Mouse (Mus musculus): ENCODE results near the gene C77080. TPM values are rescaled to one million over a fixed set of nuclear protein-coding genes. Genes with fewer than 3 reads are reported as not detected.

C77080 gene
- polyA plus RNA-seq, 1 experiment from 2014 or later, result 0.85 TPM

- WGBS (ENCODE audit: insufficient replicate concordance), result 63% methylated on average over 16 of the region's 16 CpGs
Measured at GRCm38 (mm10) chr4:129293702-129294101, 32.5 kb upstream of the C77080 start.

DNA sequence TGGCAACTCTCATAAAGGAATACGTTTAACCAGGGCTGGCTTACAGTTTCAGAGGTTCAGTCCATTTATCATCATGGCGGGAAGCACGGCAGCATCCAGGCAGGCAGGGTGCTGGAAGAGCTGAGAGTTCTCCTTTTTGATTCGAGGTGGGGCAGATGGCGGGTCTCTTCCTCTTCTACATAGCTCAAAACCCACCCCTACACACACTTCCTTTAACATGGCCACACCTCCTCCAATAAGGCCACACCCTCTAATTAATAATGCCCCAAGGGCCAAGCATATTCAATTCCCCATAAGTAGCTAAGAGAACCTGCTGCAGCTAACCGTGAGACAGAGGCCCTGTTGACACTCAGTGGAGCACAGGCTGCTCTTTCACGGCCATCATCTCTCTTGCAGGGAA lies 31.6 kb upstream of the C77080 start:
- no peak overlapping the region for H3K9ac ChIP-seq (ENCODE audit: low read depth, low read length)
- H3K27ac ChIP-seq (ENCODE audit: low read length), result no peak overlapping the region
- WGBS (ENCODE audit: insufficient replicate concordance), result 53% methylated on average over 7 of the region's 7 CpGs
- ATAC-seq (ENCODE audit: low read depth), result no peak
- no peak overlapping the region for H3K4me3 ChIP-seq (ENCODE audit: low read depth, low read length)
- peaks cover 9% of the 10 kb centered on the region for H3K27me3 ChIP-seq (ENCODE audit: control insufficient read depth, insufficient read depth, low read depth, low read length)
- H3K36me3 ChIP-seq (ENCODE audit: control insufficient read depth, insufficient read depth), result no peaks in the 10 kb centered on the region
- H3K4me2 ChIP-seq (ENCODE audit: low read depth, low read length), result no peak overlapping the region
- no peaks in the 10 kb centered on the region for H3K9me3 ChIP-seq (replicated peaks; ENCODE audit: control insufficient read depth, low read length)
- peaks cover 12% of the 10 kb centered on the region for H3K4me1 ChIP-seq (ENCODE audit: control insufficient read depth, low read depth, low read length)

More at GRCm38 (mm10) chr4:129293702-129294101, 32.5 kb upstream of the C77080 start:
- no peak for ATAC-seq (ENCODE audit: low read depth)
- Histone ChIP-seq H3K9me3 (replicated peaks; ENCODE audit: control insufficient read depth, low read length) (no peaks in the 10 kb centered on the region), H3K4me1 (ENCODE audit: control insufficient read depth, low read depth, low read length) (peaks cover 12% of the 10 kb centered on the region), H3K4me2 (ENCODE audit: low read depth, low read length) (no peak overlapping the region), H3K4me3 (ENCODE audit: low read depth, low read length) (no peak overlapping the region), H3K36me3 (ENCODE audit: control insufficient read depth, insufficient read depth) (no peaks in the 10 kb centered on the region), H3K27ac (ENCODE audit: low read length) (no peak overlapping the region), H3K9ac (ENCODE audit: low read depth, low read length) (no peak overlapping the region), H3K27me3 (ENCODE audit: control insufficient read depth, insufficient read depth, low read depth, low read length) (peaks cover under 1% of the 10 kb centered on the region)

DNA sequence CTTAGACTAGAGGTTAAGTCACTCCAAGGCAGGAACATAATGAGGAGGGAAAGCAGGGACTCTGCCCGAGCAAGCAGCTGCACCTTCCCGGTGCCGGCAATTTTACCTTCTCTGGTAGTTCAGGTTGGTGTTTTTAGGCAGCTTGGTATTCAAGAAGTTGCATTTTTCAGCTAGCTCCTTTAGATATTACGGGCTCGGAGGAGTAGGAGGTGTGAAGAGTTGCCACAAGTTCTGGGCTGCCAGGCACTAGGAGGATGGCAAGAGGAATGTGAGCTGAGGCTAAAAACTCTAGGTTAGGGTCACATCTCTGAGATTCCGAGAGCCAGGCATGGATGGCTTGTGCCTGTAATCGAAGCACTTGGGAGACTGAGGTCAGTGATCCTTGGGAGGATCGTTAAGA lies 28.5 kb upstream of the C77080 start:
- no peak overlapping the region for H3K9ac ChIP-seq (ENCODE audit: low read depth, low read length)
- H3K27ac ChIP-seq (ENCODE audit: low read length), result no peak overlapping the region
- no peaks in the 10 kb centered on the region for H3K36me3 ChIP-seq (ENCODE audit: control insufficient read depth, insufficient read depth)
- ATAC-seq (ENCODE audit: low read depth), result no peak
- peaks cover 34% of the 10 kb centered on the region for H3K27me3 ChIP-seq (ENCODE audit: control insufficient read depth, insufficient read depth, low read depth, low read length)
- 72% methylated on average over 8 of the region's 8 CpGs for WGBS (ENCODE audit: insufficient replicate concordance)
- H3K4me1 ChIP-seq (ENCODE audit: control insufficient read depth, low read depth, low read length), result peaks cover 10% of the 10 kb centered on the region
- no peak overlapping the region for H3K4me2 ChIP-seq (ENCODE audit: low read depth, low read length)
- no peak overlapping the region for H3K4me3 ChIP-seq (ENCODE audit: low read depth, low read length)
- H3K9me3 ChIP-seq (replicated peaks; ENCODE audit: control insufficient read depth, low read length), result no peaks in the 10 kb centered on the region

DNA sequence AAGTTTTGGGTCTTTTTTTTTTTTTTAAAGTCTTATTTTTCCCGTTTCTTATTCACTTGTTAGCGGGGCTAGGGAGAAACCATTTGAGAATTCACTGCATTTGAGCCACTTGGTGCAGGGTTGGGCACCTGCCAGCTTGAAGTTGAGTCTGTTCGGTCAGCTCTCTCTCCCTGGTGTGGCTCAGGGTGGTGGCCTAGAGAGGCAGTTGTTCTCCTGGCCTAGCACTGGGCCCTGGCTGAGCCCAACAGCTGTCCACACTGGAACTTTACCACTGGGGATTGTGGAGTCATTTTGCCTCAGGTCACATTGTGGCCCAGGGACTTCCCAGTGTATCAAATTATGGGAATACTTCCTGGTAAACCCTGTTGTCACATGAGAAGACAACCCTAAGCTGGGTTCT lies 26.9 kb upstream of the C77080 start:
- Histone ChIP-seq H3K27ac (ENCODE audit: low read length) (no peak overlapping the region), H3K4me1 (ENCODE audit: control insufficient read depth, low read depth, low read length) (peaks cover 10% of the 10 kb centered on the region), H3K4me3 (ENCODE audit: low read depth, low read length) (no peak overlapping the region), H3K36me3 (ENCODE audit: control insufficient read depth, insufficient read depth) (no peaks in the 10 kb centered on the region), H3K4me2 (ENCODE audit: low read depth, low read length) (peak overlapping the region; percentile 83; the same call in 1 of the 2 replicates), H3K27me3 (ENCODE audit: control insufficient read depth, insufficient read depth, low read depth, low read length) (peaks cover 36% of the 10 kb centered on the region), H3K9ac (ENCODE audit: low read depth, low read length) (no peak overlapping the region), H3K9me3 (replicated peaks; ENCODE audit: control insufficient read depth, low read length) (no peaks in the 10 kb centered on the region)
- no peak for ATAC-seq (ENCODE audit: low read depth)
- 49% methylated on average over 3 of the region's 3 CpGs for WGBS (ENCODE audit: insufficient replicate concordance)

DNA sequence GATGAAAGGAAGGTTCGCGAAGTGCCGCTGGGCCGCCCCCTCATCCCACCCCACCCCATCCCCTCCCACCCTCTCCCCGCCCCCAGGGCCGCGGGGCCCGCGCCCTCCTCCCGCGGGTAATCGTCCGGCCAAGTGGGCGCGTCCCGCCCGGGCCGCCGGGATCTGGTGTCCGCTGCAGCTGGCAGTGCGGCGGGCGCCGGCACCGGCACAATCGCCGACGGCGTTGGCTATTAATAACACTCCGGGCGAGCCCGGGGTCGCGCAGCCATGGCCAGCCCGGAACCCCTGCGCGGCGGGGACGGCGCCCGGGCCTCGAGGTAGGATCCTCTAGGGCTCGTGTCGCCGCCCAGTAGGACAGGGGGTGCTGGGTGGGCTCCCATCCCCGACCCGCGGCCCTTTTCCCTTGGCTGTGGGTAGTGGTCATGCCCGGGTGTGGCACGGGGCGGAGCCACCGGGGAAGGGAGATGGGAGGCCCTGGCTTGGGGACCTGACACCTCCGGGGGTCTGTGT lies 26.3 kb upstream of the C77080 start, which contains the start of gene Sync:
Gene Sync (plus strand): TSS at position 146 of the 510 bp plus-strand sequence.
- Histone ChIP-seq H3K27me3 (ENCODE audit: control insufficient read depth, insufficient read depth, low read depth, low read length) (peaks cover 36% of the 10 kb centered on the region), H3K36me3 (ENCODE audit: control insufficient read depth, insufficient read depth) (no peaks in the 10 kb centered on the region), H3K4me3 (ENCODE audit: low read depth, low read length) (peak within 1 kb of the TSS; percentile 52), H3K9ac (ENCODE audit: low read depth, low read length) (peak within 1 kb of the TSS; percentile 52), H3K9me3 (replicated peaks; ENCODE audit: control insufficient read depth, low read length) (no peaks in the 10 kb centered on the region), H3K27ac (ENCODE audit: low read length) (no peak within 1 kb of the TSS), H3K4me1 (ENCODE audit: control insufficient read depth, low read depth, low read length) (peaks cover 10% of the 10 kb centered on the region), H3K4me2 (ENCODE audit: low read depth, low read length) (peak within 1 kb of the TSS; percentile 83)
- ATAC-seq (ENCODE audit: low read depth), result peak; percentile 24; the same call in 1 of the 2 replicates
- WGBS (ENCODE audit: insufficient replicate concordance), result 1% methylated on average over 46 of the region's 53 CpGs

DNA sequence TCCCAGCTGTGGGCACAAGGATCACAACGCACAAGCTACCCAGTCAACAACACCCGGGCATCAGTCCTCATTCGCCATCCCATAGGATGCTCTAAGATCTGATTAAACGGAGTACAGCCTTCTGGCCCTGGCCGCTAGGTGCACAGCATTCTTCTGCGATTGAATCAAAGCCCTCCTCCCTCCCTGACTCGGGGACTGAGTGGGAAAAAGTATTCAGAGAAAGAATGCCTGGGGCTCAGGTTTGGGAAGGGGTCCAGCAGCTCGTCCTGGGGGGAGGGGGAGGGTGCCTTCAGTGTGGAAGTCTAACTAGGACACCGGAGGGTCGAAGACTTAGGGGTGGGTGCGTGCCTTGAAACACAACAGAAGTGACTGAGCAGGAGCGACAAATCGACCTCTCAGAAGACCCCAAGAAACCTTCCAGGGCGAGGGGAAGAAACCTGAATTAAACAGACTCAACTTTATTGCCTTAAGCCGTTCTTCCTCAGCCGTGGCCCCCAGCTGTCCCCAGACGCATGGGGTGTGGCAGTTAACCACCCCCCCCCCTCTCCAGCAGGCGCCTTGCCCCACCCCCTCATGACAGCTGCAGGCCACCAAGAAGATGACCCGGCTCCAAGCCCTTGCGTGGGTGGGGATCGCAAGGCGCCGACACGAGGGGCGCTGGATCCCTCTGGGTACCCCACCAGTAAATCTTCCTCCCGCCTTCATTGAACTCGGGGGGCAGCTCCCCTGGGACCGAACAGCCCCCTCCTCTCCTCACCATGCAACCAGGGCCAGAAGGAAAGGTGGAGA lies 25.7 kb upstream of the C77080 start:
- no peaks in the 10 kb centered on the region for H3K9me3 ChIP-seq (replicated peaks; ENCODE audit: control insufficient read depth, low read length)
- H3K9ac ChIP-seq (ENCODE audit: low read depth, low read length), result peak overlapping the region; percentile 52
- peak overlapping the region; percentile 83 for H3K4me2 ChIP-seq (ENCODE audit: low read depth, low read length)
- ATAC-seq (ENCODE audit: low read depth), result no peak
- H3K4me1 ChIP-seq (ENCODE audit: control insufficient read depth, low read depth, low read length), result peaks cover 10% of the 10 kb centered on the region
- peak overlapping the region; percentile 52 for H3K4me3 ChIP-seq (ENCODE audit: low read depth, low read length)
- no peak overlapping the region for H3K27ac ChIP-seq (ENCODE audit: low read length)
- H3K36me3 ChIP-seq (ENCODE audit: control insufficient read depth, insufficient read depth), result no peaks in the 10 kb centered on the region
- 3% methylated on average over 27 of the region's 28 CpGs for WGBS (ENCODE audit: insufficient replicate concordance)
- peaks cover 36% of the 10 kb centered on the region for H3K27me3 ChIP-seq (ENCODE audit: control insufficient read depth, insufficient read depth, low read depth, low read length)

DNA sequence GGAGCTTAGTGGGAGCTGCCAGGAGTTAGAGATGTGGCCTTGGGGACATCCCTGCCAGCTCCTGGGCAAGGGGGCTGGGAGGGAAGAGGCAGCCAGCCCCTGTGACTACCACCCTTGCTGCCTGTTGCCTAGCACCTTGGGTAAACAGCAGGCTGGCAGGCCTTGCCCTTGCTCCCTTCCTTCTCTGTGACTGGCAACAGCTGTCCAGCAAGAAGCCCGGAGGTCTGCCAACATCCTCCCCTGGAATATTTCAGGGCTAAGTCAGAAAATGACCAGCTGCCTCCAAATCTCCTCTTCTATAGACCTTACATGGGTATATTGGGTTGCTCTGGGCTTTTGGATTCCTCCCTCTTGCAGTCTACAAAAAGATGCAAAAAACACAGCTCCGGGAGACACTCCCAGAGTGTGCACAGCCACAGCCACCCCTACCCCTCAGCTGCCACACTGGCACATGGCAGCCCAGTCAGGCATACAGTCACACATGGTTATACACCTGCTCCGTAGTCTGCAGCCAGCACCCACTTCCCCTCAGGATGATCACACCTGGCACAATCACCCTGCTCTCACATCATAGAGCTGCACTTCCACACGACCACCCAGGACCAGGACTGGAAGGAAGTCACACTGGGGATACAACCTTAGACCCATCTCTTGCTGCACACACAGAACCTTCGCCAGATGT lies 24.9 kb upstream of the C77080 start:
- Histone ChIP-seq H3K4me3 (ENCODE audit: low read depth, low read length) (no peak overlapping the region), H3K27me3 (ENCODE audit: control insufficient read depth, insufficient read depth, low read depth, low read length) (peaks cover 36% of the 10 kb centered on the region), H3K9me3 (replicated peaks; ENCODE audit: control insufficient read depth, low read length) (no peaks in the 10 kb centered on the region), H3K9ac (ENCODE audit: low read depth, low read length) (no peak overlapping the region), H3K4me1 (ENCODE audit: control insufficient read depth, low read depth, low read length) (peaks cover 10% of the 10 kb centered on the region), H3K27ac (ENCODE audit: low read length) (no peak overlapping the region), H3K4me2 (ENCODE audit: low read depth, low read length) (no peak overlapping the region), H3K36me3 (ENCODE audit: control insufficient read depth, insufficient read depth) (no peaks in the 10 kb centered on the region)
- 56% methylated on average over 5 of the region's 5 CpGs for WGBS (ENCODE audit: insufficient replicate concordance)
- no peak for ATAC-seq (ENCODE audit: low read depth)

DNA sequence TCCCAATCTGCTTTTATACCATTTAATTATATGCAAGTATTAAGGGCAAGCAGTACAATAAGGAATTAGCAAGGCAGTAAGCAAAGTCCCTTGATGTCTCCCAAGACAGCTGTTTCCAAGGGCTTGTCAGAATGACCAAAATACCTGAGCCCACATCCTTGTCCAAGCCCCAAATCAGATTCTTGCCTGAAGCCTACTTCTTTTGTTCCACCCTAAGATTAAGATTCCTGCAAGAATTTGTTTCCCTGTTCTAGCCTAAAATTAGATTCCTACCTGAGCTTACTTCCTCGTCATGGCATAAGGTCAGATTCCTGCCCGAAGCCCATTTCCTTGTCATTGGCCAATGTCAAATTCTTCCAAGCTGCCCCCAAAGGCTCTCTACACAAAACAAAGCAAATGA lies 23.5 kb upstream of the C77080 start:
- 57% methylated on average over 2 of the region's 2 CpGs for WGBS (ENCODE audit: insufficient replicate concordance)
- ATAC-seq (ENCODE audit: low read depth), result no peak
- H3K27me3 ChIP-seq (ENCODE audit: control insufficient read depth, insufficient read depth, low read depth, low read length), result peaks cover 36% of the 10 kb centered on the region

DNA sequence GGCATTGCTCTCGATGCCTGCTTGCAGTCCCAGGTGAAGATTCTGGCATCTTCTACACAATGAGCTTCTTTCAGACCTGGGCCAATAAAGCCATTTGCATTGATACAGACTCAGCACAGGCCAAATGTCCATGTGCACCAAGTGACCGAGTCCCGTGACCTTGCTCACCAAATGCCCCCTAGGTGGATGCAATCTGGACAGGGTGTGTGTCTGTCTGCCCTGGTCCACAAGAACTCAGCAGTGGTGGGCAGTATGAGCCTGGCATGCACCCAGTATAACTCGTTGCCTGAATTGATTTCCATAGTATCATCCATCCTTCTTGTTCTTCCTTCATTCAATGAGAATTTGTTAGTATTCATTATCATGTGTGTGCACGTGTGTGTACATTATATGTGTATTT lies 22.0 kb upstream of the C77080 start:
- no peak overlapping the region for H3K4me2 ChIP-seq (ENCODE audit: low read depth, low read length)
- H3K4me1 ChIP-seq (ENCODE audit: control insufficient read depth, low read depth, low read length), result peaks cover 10% of the 10 kb centered on the region
- no peak overlapping the region for H3K27ac ChIP-seq (ENCODE audit: low read length)
- H3K9ac ChIP-seq (ENCODE audit: low read depth, low read length), result no peak overlapping the region
- WGBS (ENCODE audit: insufficient replicate concordance), result 68% methylated on average over 5 of the region's 5 CpGs
- no peak for ATAC-seq (ENCODE audit: low read depth)
- no peaks in the 10 kb centered on the region for H3K36me3 ChIP-seq (ENCODE audit: control insufficient read depth, insufficient read depth)
- peaks cover 31% of the 10 kb centered on the region for H3K27me3 ChIP-seq (ENCODE audit: control insufficient read depth, insufficient read depth, low read depth, low read length)
- H3K9me3 ChIP-seq (replicated peaks; ENCODE audit: control insufficient read depth, low read length), result no peaks in the 10 kb centered on the region
- no peak overlapping the region for H3K4me3 ChIP-seq (ENCODE audit: low read depth, low read length)

More for the DNA sequence above, 23.5 kb upstream of the C77080 start:
- Histone ChIP-seq H3K9ac (ENCODE audit: low read depth, low read length) (no peak overlapping the region), H3K27ac (ENCODE audit: low read length) (no peak overlapping the region), H3K4me2 (ENCODE audit: low read depth, low read length) (no peak overlapping the region), H3K4me1 (ENCODE audit: control insufficient read depth, low read depth, low read length) (peaks cover 10% of the 10 kb centered on the region), H3K36me3 (ENCODE audit: control insufficient read depth, insufficient read depth) (no peaks in the 10 kb centered on the region), H3K4me3 (ENCODE audit: low read depth, low read length) (no peak overlapping the region), H3K9me3 (replicated peaks; ENCODE audit: control insufficient read depth, low read length) (no peaks in the 10 kb centered on the region)

Data from liver, embryonic 16.5 days (tissue).